Comparison of ENCODE assay signal across 23 mouse cellular contexts in the genomic region with DNA sequence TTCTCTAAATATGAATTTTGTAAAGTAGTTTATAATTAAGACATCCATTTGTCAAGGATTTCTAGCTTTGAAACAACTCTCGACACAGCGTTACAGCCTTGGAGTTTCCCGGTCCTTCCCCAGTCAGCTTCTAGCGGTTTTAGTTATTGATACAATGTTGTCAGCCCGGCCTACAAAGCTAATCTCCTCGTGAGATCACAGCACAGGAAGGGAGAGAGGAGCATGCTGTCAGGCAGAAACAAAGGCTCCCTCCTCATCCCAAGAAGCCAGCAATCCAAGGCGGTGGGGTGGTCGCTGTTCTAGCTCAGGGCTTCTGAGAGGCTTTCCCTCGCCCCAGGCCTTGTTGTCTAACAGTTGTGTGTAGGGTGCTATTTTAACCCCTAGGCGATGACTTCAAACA.
DNase-seq lines count a peak whose midpoint lies in the region; ATAC-seq and TF ChIP-seq lines count a peak whose summit lies in the region.
"Had no signal": no experiment of that assay in that cellular context is flagged by ENCODE, and none has a peak within 500 bp of the region (broad histone marks: within the 10 kb centered on the region; RNA-seq: fewer than 3 reads in every experiment).

No protein-coding gene starts in this region.

- no peak for ATAC-seq in CD4-positive, CD25-positive, alpha-beta regulatory T cell, adult 4 months
- no peak for ATAC-seq in lung, postnatal 0 days
- ATAC-seq: forebrain, embryonic 16.5 days; inflammation-experienced regulatory T-cells, adult 6 months; midbrain, embryonic 13.5 days had no signal

- peak; percentile 45 for DNase-seq in CD4-positive, CD25-positive, alpha-beta regulatory T cell, adult 2 months (ENCODE audit: low read depth, low spot score)
- DNase-seq in lung, postnatal 0 days (ENCODE audit: low spot score): no peak
- DNase-seq in lung, adult 2 months: no peak
- DNase-seq in testis, postnatal 10 days (ENCODE audit: low spot score): no peak
- peak; percentile 55 for DNase-seq in naive thymus-derived CD4-positive, alpha-beta T cell, adult 2 months (ENCODE audit: low read depth)
- DNase-seq in forebrain, embryonic 10.5 days (ENCODE audit: extremely low spot score, low spot score): no peak
- DNase-seq: adrenal gland, postnatal 10 days; cerebellum, adult 18-20 months; heart, adult 18-20 months; layer of hippocampus, adult 9-11 months; liver, embryonic 13.5 days; right cerebral cortex, postnatal 14 days; thymus, adult 18-20 months had no signal

- 0 out of 2 replicates have a peak overlapping the region, but pooled peaks have one; percentile 58 for H3K27ac ChIP-seq in lung, postnatal 0 days (ENCODE audit: low read length)
- no peak overlapping the region; the same call in 1 of the 2 replicates for H3K27ac ChIP-seq in testis, adult 2 months (ENCODE audit: control insufficient read depth, insufficient read depth, low read depth, low read length)
- no peak overlapping the region for H3K27ac ChIP-seq in forebrain, embryonic 10.5 days
- H3K27ac ChIP-seq: heart, embryonic 13.5 days; hindbrain, embryonic 12.5 days; kidney, postnatal 0 days; limb, embryonic 13.5 days; midbrain, embryonic 13.5 days; neural tube, embryonic 15.5 days had no signal

- H3K4me1 ChIP-seq in lung, postnatal 0 days (ENCODE audit: insufficient read depth, low read depth, low read length): peaks cover 15% of the 10 kb centered on the region; the same call in 1 of the 2 replicates
- peaks cover 12% of the 10 kb centered on the region for H3K4me1 ChIP-seq in lung, adult 2 months (ENCODE audit: control insufficient read depth, insufficient read depth, low read length)
- peaks cover 12% of the 10 kb centered on the region for H3K4me1 ChIP-seq in testis, adult 2 months (ENCODE audit: control insufficient read depth, insufficient read depth, low read length)
- H3K4me1 ChIP-seq in forebrain, embryonic 10.5 days: peaks cover 43% of the 10 kb centered on the region

- no peak for TF ChIP-seq CTCF in lung, postnatal 0 days (IDR thresholded peaks at IDR 0.05)
- no peak for TF ChIP-seq CTCF in lung, adult 2 months (IDR thresholded peaks at IDR 0.05; ENCODE audit: insufficient read depth, low read length)
- no peak for TF ChIP-seq CTCF in testis, adult 2 months (IDR thresholded peaks at IDR 0.05; ENCODE audit: control insufficient read depth, insufficient read depth, insufficient replicate concordance, low read depth, low read length)

- H3K4me2 ChIP-seq in lung, postnatal 0 days (replicated peaks; ENCODE audit: low read depth, low read length): no peak overlapping the region
- H3K4me2 ChIP-seq: heart, embryonic 13.5 days; hindbrain, embryonic 12.5 days; limb, embryonic 13.5 days; liver, embryonic 13.5 days; midbrain, embryonic 13.5 days; neural tube, embryonic 15.5 days had no signal

- no peaks in the 10 kb centered on the region for H3K9me3 ChIP-seq in lung, postnatal 0 days (ENCODE audit: low read length)
- no peaks in the 10 kb centered on the region for H3K9me3 ChIP-seq in forebrain, embryonic 10.5 days
- H3K9me3 ChIP-seq: heart, embryonic 13.5 days; hindbrain, embryonic 12.5 days; limb, embryonic 13.5 days; liver, embryonic 13.5 days; midbrain, embryonic 13.5 days; neural tube, embryonic 15.5 days had no signal

- H3K4me3 ChIP-seq in lung, postnatal 0 days (ENCODE audit: low read depth, low read length): no peak overlapping the region
- H3K4me3 ChIP-seq in lung, adult 2 months (replicated peaks; ENCODE audit: extremely low read depth, low read depth, low read length): no peak overlapping the region
- no peak overlapping the region for H3K4me3 ChIP-seq in testis, adult 2 months (ENCODE audit: control insufficient read depth, low read depth, low read length)
- no peak overlapping the region for H3K4me3 ChIP-seq in forebrain, embryonic 10.5 days
- H3K4me3 ChIP-seq: heart, embryonic 13.5 days; hindbrain, embryonic 12.5 days; limb, embryonic 13.5 days; liver, embryonic 13.5 days; midbrain, embryonic 13.5 days; neural tube, embryonic 15.5 days had no signal

- H3K36me3 ChIP-seq in lung, postnatal 0 days (ENCODE audit: insufficient read depth, low read length): no peaks in the 10 kb centered on the region
- H3K36me3 ChIP-seq in testis, adult 2 months (ENCODE audit: control insufficient read depth, insufficient read depth, low read length): no peaks in the 10 kb centered on the region
- H3K36me3 ChIP-seq in forebrain, embryonic 10.5 days (replicated peaks): no peaks in the 10 kb centered on the region
- H3K36me3 ChIP-seq: heart, embryonic 13.5 days; hindbrain, embryonic 12.5 days; limb, embryonic 13.5 days; liver, embryonic 13.5 days; midbrain, embryonic 13.5 days; neural tube, embryonic 15.5 days had no signal

- H3K9ac ChIP-seq in lung, postnatal 0 days (replicated peaks; ENCODE audit: low read depth): no peak overlapping the region
- H3K9ac ChIP-seq: heart, embryonic 13.5 days; hindbrain, embryonic 12.5 days; limb, embryonic 13.5 days; midbrain, embryonic 13.5 days; neural tube, embryonic 15.5 days had no signal

- TF ChIP-seq EP300 in lung, postnatal 0 days (IDR thresholded peaks at IDR 0.05): no peak

- H3K27me3 ChIP-seq in lung, postnatal 0 days (replicated peaks; ENCODE audit: insufficient read depth, low read length): no peaks in the 10 kb centered on the region
- no peaks in the 10 kb centered on the region for H3K27me3 ChIP-seq in testis, adult 2 months (ENCODE audit: control insufficient read depth, insufficient read depth, low read length)
- H3K27me3 ChIP-seq in forebrain, embryonic 10.5 days (ENCODE audit: poor library complexity, severe bottlenecking): peaks cover 28% of the 10 kb centered on the region
- H3K27me3 ChIP-seq: heart, embryonic 13.5 days; liver, embryonic 13.5 days; neural tube, embryonic 15.5 days had no signal

- TF ChIP-seq POLR2A in lung, adult 2 months (IDR thresholded peaks at IDR 0.05; ENCODE audit: borderline replicate concordance, extremely low read depth, low read depth, low read length): no peak
- TF ChIP-seq POLR2A in testis, adult 2 months (IDR thresholded peaks at IDR 0.05; ENCODE audit: control insufficient read depth, low read depth, low read length): peak; percentile 12; the same call in 1 of the 2 replicates

- WGBS in lung, postnatal 0 days: 46% methylated on average over 10 of the region's 10 CpGs
- 43% methylated on average over 10 of the region's 10 CpGs for WGBS in lung, adult 2 months
- whole genome bisulfite sequencing in forebrain, embryonic 10.5 days: 27% methylated on average over 10 of the region's 10 CpGs

Comparison
In these comparisons a context has a peak if more than half of its experiments do, and no peak if none do; other contexts are left out.
1. DNase-seq: peak in CD4-positive, CD25-positive, alpha-beta regulatory T cell, adult 2 months (single experiment) and naive thymus-derived CD4-positive, alpha-beta T cell, adult 2 months (single experiment); none in lung, postnatal 0 days (single experiment), lung, adult 2 months (single experiment), testis, postnatal 10 days (single experiment) and forebrain, embryonic 10.5 days (single experiment).